Mouse (Mus musculus): Measurements from ENCODE around the gene Klc3. TPM values are rescaled to one million over a fixed set of nuclear protein-coding genes. Genes with fewer than 3 reads are reported as not detected.

Klc3 gene
- polyA plus RNA-seq, 1 experiment from 2014 or later: 1.1 TPM

- no peak for ATAC-seq (ENCODE audit: low FRiP score)
- WGBS: 80% methylated on average over 15 of the region's 15 CpGs
- no peak for DNase-seq (ENCODE audit: low spot score)
- H3K4me3 ChIP-seq (replicated peaks; ENCODE audit: low read length): no peak overlapping the region
- H3K9ac ChIP-seq: no peak overlapping the region
- H3K27ac ChIP-seq: no peak overlapping the region
- H3K36me3 ChIP-seq (replicated peaks; ENCODE audit: control insufficient read depth, insufficient read depth): no peaks in the 10 kb centered on the region
- H3K27me3 ChIP-seq (ENCODE audit: control insufficient read depth, insufficient read depth, low read length): peaks cover 39% of the 10 kb centered on the region
- peaks cover 8% of the 10 kb centered on the region; the same call in 1 of the 2 replicates for H3K9me3 ChIP-seq (ENCODE audit: control insufficient read depth, low read length)
- no peaks in the 10 kb centered on the region for H3K4me1 ChIP-seq (replicated peaks; ENCODE audit: control insufficient read depth, insufficient read depth, low read length)
- H3K4me2 ChIP-seq (replicated peaks): no peak overlapping the region
Measured at GRCm38 (mm10) chr7:19416590-19416989, 12.7 kb upstream of the Klc3 start.

GRCm38 (mm10) chr7:19413525-19413924, 9.6 kb upstream of the Klc3 start:
- 81% methylated on average over 3 of the region's 3 CpGs for WGBS
- Histone ChIP-seq H3K9ac (no peak overlapping the region), H3K27ac (no peak overlapping the region), H3K9me3 (ENCODE audit: control insufficient read depth, low read length) (peaks cover 8% of the 10 kb centered on the region; the same call in 1 of the 2 replicates), H3K4me3 (replicated peaks; ENCODE audit: low read length) (no peak overlapping the region), H3K4me2 (replicated peaks) (no peak overlapping the region), H3K4me1 (replicated peaks; ENCODE audit: control insufficient read depth, insufficient read depth, low read length) (no peaks in the 10 kb centered on the region), H3K27me3 (ENCODE audit: control insufficient read depth, insufficient read depth, low read length) (peaks cover 13% of the 10 kb centered on the region), H3K36me3 (replicated peaks; ENCODE audit: control insufficient read depth, insufficient read depth) (no peaks in the 10 kb centered on the region)
- ATAC-seq (ENCODE audit: low FRiP score) (no peak), DNase-seq (ENCODE audit: low spot score) (no peak)

- Histone ChIP-seq H3K4me2 (replicated peaks) (no peak overlapping the region), H3K36me3 (replicated peaks; ENCODE audit: control insufficient read depth, insufficient read depth) (no peaks in the 10 kb centered on the region), H3K27me3 (ENCODE audit: control insufficient read depth, insufficient read depth, low read length) (0 out of 2 replicates have a peak, but pooled peaks cover 9% of the 10 kb centered on the region), H3K4me1 (replicated peaks; ENCODE audit: control insufficient read depth, insufficient read depth, low read length) (no peaks in the 10 kb centered on the region), H3K27ac (no peak overlapping the region), H3K4me3 (replicated peaks; ENCODE audit: low read length) (no peak overlapping the region), H3K9me3 (ENCODE audit: control insufficient read depth, low read length) (peaks cover 8% of the 10 kb centered on the region; the same call in 1 of the 2 replicates), H3K9ac (no peak overlapping the region)
- 79% methylated on average over 5 of the region's 5 CpGs for WGBS
- ATAC-seq (ENCODE audit: low FRiP score) (no peak), DNase-seq (ENCODE audit: low spot score) (no peak)
Measured at GRCm38 (mm10) chr7:19411783-19412182, 7.9 kb upstream of the Klc3 start.

GRCm38 (mm10) chr7:19410766-19411344, 7.0 kb upstream of the Klc3 start:
- ATAC-seq (ENCODE audit: low FRiP score) (0 out of 2 replicates have a peak, but pooled peaks have one; percentile 34), DNase-seq (ENCODE audit: low spot score) (no peak)
- Histone ChIP-seq H3K9ac (no peak overlapping the region), H3K4me3 (replicated peaks; ENCODE audit: low read length) (no peak overlapping the region), H3K27me3 (ENCODE audit: control insufficient read depth, insufficient read depth, low read length) (0 out of 2 replicates have a peak, but pooled peaks cover 3% of the 10 kb centered on the region), H3K4me2 (replicated peaks) (no peak overlapping the region), H3K27ac (no peak overlapping the region), H3K36me3 (replicated peaks; ENCODE audit: control insufficient read depth, insufficient read depth) (no peaks in the 10 kb centered on the region), H3K9me3 (ENCODE audit: control insufficient read depth, low read length) (peaks cover 8% of the 10 kb centered on the region; the same call in 1 of the 2 replicates), H3K4me1 (replicated peaks; ENCODE audit: control insufficient read depth, insufficient read depth, low read length) (no peaks in the 10 kb centered on the region)
- 83% methylated on average over 11 of the region's 11 CpGs for WGBS

GRCm38 (mm10) chr7:19409753-19410152, 5.8 kb upstream of the Klc3 start:
- peaks cover 8% of the 10 kb centered on the region; the same call in 1 of the 2 replicates for H3K9me3 ChIP-seq (ENCODE audit: control insufficient read depth, low read length)
- peaks cover 6% of the 10 kb centered on the region for H3K27me3 ChIP-seq (ENCODE audit: control insufficient read depth, insufficient read depth, low read length)
- ATAC-seq (ENCODE audit: low FRiP score) (no peak), DNase-seq (ENCODE audit: low spot score) (no peak)
- H3K27ac ChIP-seq: no peak overlapping the region
- H3K4me1 ChIP-seq (replicated peaks; ENCODE audit: control insufficient read depth, insufficient read depth, low read length): no peaks in the 10 kb centered on the region
- H3K4me3 ChIP-seq (replicated peaks; ENCODE audit: low read length): no peak overlapping the region
- WGBS: 67% methylated on average over 6 of the region's 6 CpGs
- H3K9ac ChIP-seq: no peak overlapping the region
- H3K4me2 ChIP-seq (replicated peaks): no peak overlapping the region
- H3K36me3 ChIP-seq (replicated peaks; ENCODE audit: control insufficient read depth, insufficient read depth): no peaks in the 10 kb centered on the region

- Histone ChIP-seq H3K4me1 (replicated peaks; ENCODE audit: control insufficient read depth, insufficient read depth, low read length) (no peaks in the 10 kb centered on the region; the same call in 1 of the 2 replicates), H3K27ac (no peak overlapping the region), H3K9ac (no peak overlapping the region), H3K4me2 (replicated peaks) (0 out of 2 replicates have a peak overlapping the region, but pooled peaks have one; percentile 10), H3K9me3 (ENCODE audit: control insufficient read depth, low read length) (no peaks in the 10 kb centered on the region), H3K36me3 (replicated peaks; ENCODE audit: control insufficient read depth, insufficient read depth) (no peaks in the 10 kb centered on the region), H3K27me3 (ENCODE audit: control insufficient read depth, insufficient read depth, low read length) (peaks cover 39% of the 10 kb centered on the region), H3K4me3 (replicated peaks; ENCODE audit: low read length) (no peak overlapping the region)
- 4% methylated on average over 19 of the region's 19 CpGs for WGBS
- DNase-seq (ENCODE audit: low spot score) (peak; percentile 94), ATAC-seq (ENCODE audit: low FRiP score) (peak; percentile 71)
Measured at GRCm38 (mm10) chr7:19405417-19405816, 1.5 kb upstream of the Klc3 start.

- no peak for DNase-seq (ENCODE audit: low spot score)
- 56% methylated on average over 7 of the region's 7 CpGs for WGBS
- H3K36me3 ChIP-seq (replicated peaks; ENCODE audit: control insufficient read depth, insufficient read depth): no peaks in the 10 kb centered on the region
- no peak within 1 kb of the TSS for H3K27ac ChIP-seq
- H3K27me3 ChIP-seq (ENCODE audit: control insufficient read depth, insufficient read depth, low read length): peaks cover 43% of the 10 kb centered on the region
- H3K4me3 ChIP-seq (replicated peaks; ENCODE audit: low read length): peak within 1 kb of the TSS; percentile 42
- no peak for ATAC-seq (ENCODE audit: low FRiP score)
- H3K4me1 ChIP-seq (replicated peaks; ENCODE audit: control insufficient read depth, insufficient read depth, low read length): no peaks in the 10 kb centered on the region; the same call in 1 of the 2 replicates
- peak within 1 kb of the TSS; percentile 48 for H3K9ac ChIP-seq
- no peaks in the 10 kb centered on the region for H3K9me3 ChIP-seq (ENCODE audit: control insufficient read depth, low read length)
- H3K4me2 ChIP-seq (replicated peaks): peak within 1 kb of the TSS; percentile 86
Measured at GRCm38 (mm10) chr7:19404476-19404875, 572 bp upstream of the Klc3 start, which contains the start of gene Ckm. Gene Ckm (plus strand): TSS chr7:19404776.

GRCm38 (mm10) chr7:19402535-19403112, 1.3 kb downstream of the Klc3 start:
- peaks cover 49% of the 10 kb centered on the region for H3K27me3 ChIP-seq (ENCODE audit: control insufficient read depth, insufficient read depth, low read length)

GRCm38 (mm10) chr7:19400946-19401345, 3.0 kb downstream of the Klc3 start:
- DNase-seq (ENCODE audit: low spot score) (no peak), ATAC-seq (ENCODE audit: low FRiP score) (no peak)
- Histone ChIP-seq H3K4me3 (replicated peaks; ENCODE audit: low read length) (no peak overlapping the region), H3K27me3 (ENCODE audit: control insufficient read depth, insufficient read depth, low read length) (peaks cover 49% of the 10 kb centered on the region), H3K36me3 (replicated peaks; ENCODE audit: control insufficient read depth, insufficient read depth) (no peaks in the 10 kb centered on the region), H3K9me3 (ENCODE audit: control insufficient read depth, low read length) (no peaks in the 10 kb centered on the region), H3K9ac (no peak overlapping the region), H3K27ac (no peak overlapping the region), H3K4me2 (replicated peaks) (no peak overlapping the region), H3K4me1 (replicated peaks; ENCODE audit: control insufficient read depth, insufficient read depth, low read length) (no peaks in the 10 kb centered on the region; the same call in 1 of the 2 replicates)
- 90% methylated on average over 4 of the region's 4 CpGs for WGBS

More at GRCm38 (mm10) chr7:19402535-19403112, 1.3 kb downstream of the Klc3 start:
- H3K36me3 ChIP-seq (replicated peaks; ENCODE audit: control insufficient read depth, insufficient read depth): no peaks in the 10 kb centered on the region
- H3K4me2 ChIP-seq (replicated peaks): no peak overlapping the region
- no peak overlapping the region for H3K27ac ChIP-seq
- no peak overlapping the region for H3K9ac ChIP-seq
- no peaks in the 10 kb centered on the region for H3K9me3 ChIP-seq (ENCODE audit: control insufficient read depth, low read length)
- ATAC-seq (ENCODE audit: low FRiP score) (no peak), DNase-seq (ENCODE audit: low spot score) (no peak)
- 66% methylated on average over 9 of the region's 9 CpGs for WGBS
- no peaks in the 10 kb centered on the region; the same call in 1 of the 2 replicates for H3K4me1 ChIP-seq (replicated peaks; ENCODE audit: control insufficient read depth, insufficient read depth, low read length)
- H3K4me3 ChIP-seq (replicated peaks; ENCODE audit: low read length): no peak overlapping the region

All from hindbrain, embryonic 14.5 days (tissue).